Mouse (Mus musculus) intestine, embryonic 15.5 days (tissue): ENCODE measurements around the gene R3hdm2. TPM values are rescaled to one million over a fixed set of nuclear protein-coding genes. Genes with fewer than 3 reads are reported as not detected.

Source experiments
- ATAC-seq: fragments of 200-750 bp; cut with Nextera tagmentation; 2 replicates; pipeline ENCODE4 v1.8.0; 2017; ENCODE audit warnings: moderate TSS enrichment, moderate library complexity
- H3K27ac ChIP-seq: fragments of 300-500 bp; sonication (generic); 2 replicates; pipeline ENCODE4 v1.5.1; 2015; ENCODE audit warnings: mild to moderate bottlenecking, inconsistent platforms
- H3K27me3 ChIP-seq: fragments of 300-500 bp; sonication (generic); replicated peaks from 2 replicates; pipeline ENCODE4 v1.6.1; 2015; ENCODE audit warnings: inconsistent platforms
- H3K36me3 ChIP-seq: fragments of 300-500 bp; sonication (generic); 2 replicates; pipeline ENCODE4 v1.6.1; 2015; ENCODE audit warnings: inconsistent platforms
- H3K4me1 ChIP-seq: fragments of 300-500 bp; sonication (generic); replicated peaks from 2 replicates; pipeline ENCODE4 v1.6.1; 2015; ENCODE audit warnings: inconsistent platforms
- H3K4me2 ChIP-seq: fragments of 300-500 bp; sonication (generic); replicated peaks from 2 replicates; pipeline ENCODE4 v1.6.1; 2015; ENCODE audit warnings: mild to moderate bottlenecking, inconsistent platforms
- H3K4me3 ChIP-seq: fragments of 300-500 bp; sonication (generic); replicated peaks from 2 replicates; pipeline ENCODE4 v1.5.1; 2015; ENCODE audit warnings: inconsistent platforms
- H3K9ac ChIP-seq: fragments of 300-500 bp; sonication (generic); 2 replicates; pipeline ENCODE4 v1.6.1; 2015; ENCODE audit warnings: inconsistent platforms
- H3K9me3 ChIP-seq: fragments of 300-500 bp; sonication (generic); 2 replicates; pipeline ENCODE4 v1.6.1; 2016; ENCODE audit warnings: inconsistent platforms
- WGBS: fragments of 180-500 bp; shearing (Covaris S2); methylation state at CpG from one replicate; pipeline ENCODE4 v1.1.7; 2015; 5-methylcytosine and 5-hydroxymethylcytosine counted together
- polyA plus RNA-seq: library from polyadenylated mRNA; unstranded; fragments of >200 nt; fragmentation: Nextera tagmentation; extraction: Ambion mirVana; gene quantifications from 2 replicates; pipeline ENCODE4 v1.2.1, GENCODE M21; 2015

Gene R3hdm2
- polyA plus RNA-seq, 1 experiment from 2014 or later = 29.5 TPM

GRCm38 (mm10) chr10:127516576-127517260 lies 136.6 kb downstream of the R3hdm2 start:
- peak overlapping the region; percentile 12 for H3K4me3 ChIP-seq
- peak overlapping the region; percentile 36; the same call in 1 of the 2 replicates for H3K9ac ChIP-seq
- peaks cover 73% of the 10 kb centered on the region for H3K4me1 ChIP-seq
- peak overlapping the region; percentile 52 for H3K4me2 ChIP-seq
- peaks cover 24% of the 10 kb centered on the region for H3K36me3 ChIP-seq
- H3K27ac ChIP-seq = peak overlapping the region; percentile 52
- peak; percentile 68 for ATAC-seq
- H3K9me3 ChIP-seq = no peaks in the 10 kb centered on the region
- peaks cover 39% of the 10 kb centered on the region for H3K27me3 ChIP-seq
- WGBS = 18% methylated on average over 30 of the region's 30 CpGs

- Histone ChIP-seq H3K4me1 (peaks cover 65% of the 10 kb centered on the region), H3K9me3 (no peaks in the 10 kb centered on the region), H3K9ac (no peak overlapping the region), H3K4me2 (no peak overlapping the region), H3K27me3 (peaks cover 30% of the 10 kb centered on the region), H3K27ac (no peak overlapping the region), H3K36me3 (peaks cover 24% of the 10 kb centered on the region), H3K4me3 (no peak overlapping the region)
- no peak for ATAC-seq
- WGBS = 91% methylated on average over 22 of the region's 22 CpGs
Measured at GRCm38 (mm10) chr10:127517941-127518340, 137.8 kb downstream of the R3hdm2 start.

DNA sequence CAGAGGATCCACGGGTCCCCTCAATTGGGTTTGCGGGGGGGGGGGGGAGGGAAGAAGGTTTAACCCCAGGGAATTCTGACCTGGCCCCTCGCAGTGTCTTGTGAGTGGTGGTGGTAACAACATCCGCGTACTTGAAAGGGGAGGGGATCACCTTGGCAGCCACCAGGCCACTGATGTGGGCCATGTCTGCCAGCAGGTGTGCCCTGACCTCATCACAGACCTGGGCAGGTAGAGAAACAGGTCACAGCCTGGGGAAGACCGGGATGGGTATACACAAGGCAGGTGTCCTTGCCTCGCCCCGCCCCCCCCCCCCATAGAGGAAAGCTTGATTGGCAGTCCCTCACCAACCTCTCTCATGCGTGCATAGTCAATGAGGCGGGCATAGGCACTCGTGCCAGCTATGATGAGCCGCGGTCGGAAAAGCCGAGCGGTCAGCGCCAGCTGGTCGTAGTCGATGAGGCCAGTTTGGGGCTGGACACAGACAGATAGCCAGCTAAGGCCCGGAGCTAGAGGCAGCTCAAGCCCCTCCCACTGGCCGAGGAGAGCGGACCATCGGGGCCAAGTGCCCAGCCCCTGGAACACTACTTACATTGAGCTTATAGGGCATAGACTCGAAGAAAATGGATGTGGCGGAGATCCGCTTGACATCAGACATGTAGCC lies 139.0 kb downstream of the R3hdm2 start:
- WGBS = 89% methylated on average over 26 of the region's 26 CpGs
- no peak for ATAC-seq
- no peak overlapping the region for H3K4me2 ChIP-seq
- no peak overlapping the region for H3K9ac ChIP-seq
- no peak overlapping the region for H3K4me3 ChIP-seq
- H3K36me3 ChIP-seq = peaks cover 24% of the 10 kb centered on the region
- H3K9me3 ChIP-seq = no peaks in the 10 kb centered on the region
- no peak overlapping the region for H3K27ac ChIP-seq
- H3K27me3 ChIP-seq = peaks cover 23% of the 10 kb centered on the region
- peaks cover 52% of the 10 kb centered on the region for H3K4me1 ChIP-seq

GRCm38 (mm10) chr10:127519903-127520713 lies 140.0 kb downstream of the R3hdm2 start:
- H3K27ac ChIP-seq = no peak overlapping the region
- peaks cover 43% of the 10 kb centered on the region for H3K4me1 ChIP-seq
- no peaks in the 10 kb centered on the region for H3K9me3 ChIP-seq
- peak overlapping the region; percentile 52; the same call in 1 of the 2 replicates for H3K9ac ChIP-seq
- H3K36me3 ChIP-seq = peaks cover 24% of the 10 kb centered on the region
- H3K27me3 ChIP-seq = peaks cover 23% of the 10 kb centered on the region
- H3K4me2 ChIP-seq = no peak overlapping the region; the same call in 1 of the 2 replicates
- 92% methylated on average over 37 of the region's 37 CpGs for WGBS
- no peak overlapping the region for H3K4me3 ChIP-seq
- ATAC-seq = no peak

GRCm38 (mm10) chr10:127520714-127521357 lies 140.7 kb downstream of the R3hdm2 start:
- Histone ChIP-seq H3K9me3 (no peaks in the 10 kb centered on the region), H3K27me3 (peaks cover 23% of the 10 kb centered on the region), H3K4me1 (peaks cover 40% of the 10 kb centered on the region), H3K4me2 (peak overlapping the region; percentile 81), H3K27ac (no peak overlapping the region), H3K4me3 (peak overlapping the region; percentile 57), H3K36me3 (peaks cover 24% of the 10 kb centered on the region), H3K9ac (peak overlapping the region; percentile 52)
- WGBS = 85% methylated on average over 20 of the region's 20 CpGs
- no peak for ATAC-seq

- WGBS = 7% methylated on average over 12 of the region's 12 CpGs
- Histone ChIP-seq H3K36me3 (peaks cover 24% of the 10 kb centered on the region), H3K9ac (peak overlapping the region; percentile 52), H3K4me2 (peak overlapping the region; percentile 81), H3K4me3 (peak overlapping the region; percentile 57), H3K27me3 (peaks cover 30% of the 10 kb centered on the region), H3K9me3 (no peaks in the 10 kb centered on the region), H3K4me1 (peaks cover 40% of the 10 kb centered on the region), H3K27ac (no peak overlapping the region)
- ATAC-seq = peak; percentile 5
Measured at GRCm38 (mm10) chr10:127521611-127522080, 141.5 kb downstream of the R3hdm2 start.

- WGBS = under 1% methylated on average over 21 of the region's 21 CpGs
Measured at GRCm38 (mm10) chr10:127522088-127522581, 142.0 kb downstream of the R3hdm2 start, which contains the start of gene Shmt2. Shmt2 (minus strand) TSS chr10:127522444.

GRCm38 (mm10) chr10:127524646-127525255 lies 144.6 kb downstream of the R3hdm2 start:
- Histone ChIP-seq H3K4me1 (peaks cover 37% of the 10 kb centered on the region), H3K9me3 (no peaks in the 10 kb centered on the region), H3K4me2 (no peak overlapping the region), H3K27me3 (peaks cover 59% of the 10 kb centered on the region), H3K4me3 (no peak overlapping the region), H3K36me3 (peaks cover 6% of the 10 kb centered on the region), H3K9ac (no peak overlapping the region), H3K27ac (no peak overlapping the region)
- ATAC-seq = no peak
- 5% methylated on average over 23 of the region's 23 CpGs for WGBS

More at GRCm38 (mm10) chr10:127522088-127522581, 142.0 kb downstream of the R3hdm2 start, which contains the start of gene Shmt2:
- Histone ChIP-seq H3K9me3 (no peaks in the 10 kb centered on the region), H3K4me2 (peak within 1 kb of the TSS; percentile 81), H3K9ac (peak within 1 kb of the TSS; percentile 52), H3K4me1 (peaks cover 37% of the 10 kb centered on the region), H3K4me3 (peak within 1 kb of the TSS; percentile 57), H3K27ac (no peak within 1 kb of the TSS), H3K36me3 (peaks cover 24% of the 10 kb centered on the region), H3K27me3 (peaks cover 33% of the 10 kb centered on the region)
- ATAC-seq = peak; percentile 66

DNA sequence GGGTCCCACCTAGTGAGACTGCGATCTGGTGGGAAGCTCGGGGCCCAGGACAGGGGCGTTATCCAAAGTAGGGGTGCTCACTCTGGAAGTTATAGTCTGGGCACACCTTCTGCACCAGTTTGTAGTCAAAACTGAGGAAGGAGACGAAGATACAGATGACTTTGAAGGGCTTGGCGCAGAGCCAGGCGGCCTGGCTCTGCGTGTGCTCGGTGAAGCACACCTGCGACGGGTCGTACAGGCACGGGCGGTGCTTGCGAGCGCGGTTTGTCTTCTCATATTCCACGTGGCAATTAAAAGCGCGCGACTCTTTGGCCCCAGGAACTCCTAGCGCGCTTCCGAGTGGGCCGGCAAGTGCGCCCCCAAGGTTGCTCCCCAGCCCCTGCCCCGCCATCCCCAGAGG lies 145.9 kb downstream of the R3hdm2 start:
- Histone ChIP-seq H3K4me1 (peaks cover 34% of the 10 kb centered on the region), H3K9me3 (no peaks in the 10 kb centered on the region), H3K27ac (no peak overlapping the region), H3K9ac (no peak overlapping the region), H3K4me2 (peak overlapping the region; percentile 54), H3K27me3 (peaks cover 72% of the 10 kb centered on the region), H3K36me3 (no peaks in the 10 kb centered on the region), H3K4me3 (peak overlapping the region; percentile 23)
- WGBS = 2% methylated on average over 26 of the region's 26 CpGs
- no peak for ATAC-seq

GRCm38 (mm10) chr10:127526681-127527080 lies 146.6 kb downstream of the R3hdm2 start:
- Histone ChIP-seq H3K4me2 (peak overlapping the region; percentile 54), H3K4me3 (peak overlapping the region; percentile 23), H3K4me1 (peaks cover 28% of the 10 kb centered on the region), H3K9me3 (no peaks in the 10 kb centered on the region), H3K9ac (no peak overlapping the region), H3K27ac (no peak overlapping the region), H3K27me3 (peaks cover 78% of the 10 kb centered on the region), H3K36me3 (no peaks in the 10 kb centered on the region)
- WGBS = under 1% methylated on average over 26 of the region's 26 CpGs
- ATAC-seq = peak; percentile 37; the same call in 1 of the 2 replicates

DNA sequence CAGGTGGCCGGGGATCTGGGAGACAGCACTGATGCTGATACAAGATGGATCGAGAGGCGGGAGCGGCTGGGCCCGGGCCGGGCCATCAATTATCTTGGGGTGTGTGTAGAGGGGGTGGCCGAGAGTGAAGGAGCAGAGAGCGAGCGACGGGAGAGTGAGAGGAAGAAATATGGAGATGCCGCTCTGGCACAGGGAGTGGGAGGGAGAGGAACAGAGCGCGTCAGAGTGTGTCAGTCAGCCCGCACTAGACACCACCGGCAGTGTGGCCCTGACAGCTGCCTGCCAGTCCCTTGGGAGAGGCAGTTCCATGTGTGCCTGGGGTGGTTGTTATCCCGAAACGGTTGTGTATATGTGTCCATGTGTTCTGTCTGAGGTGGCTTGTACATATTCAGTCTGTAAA lies 147.4 kb downstream of the R3hdm2 start:
- Histone ChIP-seq H3K9me3 (no peaks in the 10 kb centered on the region), H3K4me2 (no peak overlapping the region), H3K4me1 (peaks cover 25% of the 10 kb centered on the region), H3K4me3 (no peak overlapping the region), H3K27ac (no peak overlapping the region), H3K9ac (no peak overlapping the region), H3K27me3 (peaks cover 86% of the 10 kb centered on the region), H3K36me3 (no peaks in the 10 kb centered on the region)
- 6% methylated on average over 17 of the region's 17 CpGs for WGBS
- no peak for ATAC-seq
